Mouse (Mus musculus) forelimb bud, embryonic 11.5 days (tissue): Measurements from ENCODE around the gene Pbx1.

Experiments
- DNase-seq: peaks from one replicate; pipeline ENCODE4 v3.0.0-alpha.2; 2012; ENCODE audit warnings: low read depth, low spot score

Gene Pbx1

GRCm38 (mm10) chr1:168268751-168269623 is 163.1 kb downstream of the Pbx1 start:
- no peak for DNase-seq

- DNase-seq, result no peak
Measured at GRCm38 (mm10) chr1:168268224-168268623, 163.8 kb downstream of the Pbx1 start.

GRCm38 (mm10) chr1:168265594-168266390 is 166.3 kb downstream of the Pbx1 start:
- DNase-seq, result no peak

- no peak for DNase-seq
Measured at GRCm38 (mm10) chr1:168265090-168265489, 167.0 kb downstream of the Pbx1 start.

- DNase-seq, result no peak
Measured at GRCm38 (mm10) chr1:168260391-168260790, 171.7 kb downstream of the Pbx1 start.

GRCm38 (mm10) chr1:168258856-168259255 is 173.2 kb downstream of the Pbx1 start:
- no peak for DNase-seq

GRCm38 (mm10) chr1:168255347-168255908 is 176.6 kb downstream of the Pbx1 start:
- DNase-seq, result no peak

GRCm38 (mm10) chr1:168246968-168247724 is 184.9 kb downstream of the Pbx1 start:
- DNase-seq, result peak; percentile 17

GRCm38 (mm10) chr1:168245539-168245938 is 186.5 kb downstream of the Pbx1 start:
- no peak for DNase-seq

- no peak for DNase-seq
Measured at GRCm38 (mm10) chr1:168243759-168244158, 188.3 kb downstream of the Pbx1 start.

GRCm38 (mm10) chr1:168243068-168243467 is 189.0 kb downstream of the Pbx1 start:
- DNase-seq, result no peak

GRCm38 (mm10) chr1:168241316-168241715 is 190.8 kb downstream of the Pbx1 start:
- DNase-seq, result no peak

GRCm38 (mm10) chr1:168240846-168241245 is 191.2 kb downstream of the Pbx1 start:
- no peak for DNase-seq

- DNase-seq, result no peak
Measured at GRCm38 (mm10) chr1:168240386-168240785, 191.7 kb downstream of the Pbx1 start.

GRCm38 (mm10) chr1:168236101-168236500 is 196.0 kb downstream of the Pbx1 start:
- DNase-seq, result no peak

- no peak for DNase-seq
Measured at GRCm38 (mm10) chr1:168234355-168234754, 197.7 kb downstream of the Pbx1 start.

GRCm38 (mm10) chr1:168233182-168233581 is 198.9 kb downstream of the Pbx1 start:
- no peak for DNase-seq

- DNase-seq, result no peak
Measured at GRCm38 (mm10) chr1:168231548-168232429, 200.3 kb downstream of the Pbx1 start.

- DNase-seq, result no peak
Measured at GRCm38 (mm10) chr1:168230858-168231257, 201.2 kb downstream of the Pbx1 start.

- peak; percentile 48 for DNase-seq
Measured at GRCm38 (mm10) chr1:168230134-168230533, 201.9 kb downstream of the Pbx1 start.
